Mouse (Mus musculus) heart, adult 18-20 months (tissue): ENCODE measurements at regions not wholly inside any gene's neighbourhood (a gene's known extent, or its start where the extent isn't known, plus 50 kb on each side); places are given as distances from the start of the nearest gene placed in this dataset.

Experiments
- DNase-seq, 2 experiments: peaks; one replicate each; pipeline ENCODE4 v3.0.0; 2021 to 2022; ENCODE audit warnings: mixed read lengths in 1 of 2

- DNase-seq, result peak in 1 of 2 experiments; percentile 42
Measured at GRCm38 (mm10) chr3:104586342-104587175, 51.9 kb upstream of the Slc16a1 start.

- no peak for DNase-seq
Measured at GRCm38 (mm10) chr3:104585303-104585702, 53.2 kb upstream of the Slc16a1 start.

GRCm38 (mm10) chr3:104583236-104583635 lies 55.2 kb upstream of the Slc16a1 start:
- DNase-seq, result no peak

GRCm38 (mm10) chr3:104582521-104582920 lies 55.9 kb upstream of the Slc16a1 start:
- DNase-seq, result no peak

GRCm38 (mm10) chr3:104579186-104579585 lies 59.3 kb upstream of the Slc16a1 start:
- no peak for DNase-seq

GRCm38 (mm10) chr3:104578374-104578773 lies 60.1 kb upstream of the Slc16a1 start:
- no peak for DNase-seq

GRCm38 (mm10) chr3:104577228-104577927 lies 61.1 kb upstream of the Slc16a1 start:
- DNase-seq, result no peak

- DNase-seq, result no peak
Measured at GRCm38 (mm10) chr3:104573277-104573940, 61.7 kb upstream of the Lrig2 start.

- DNase-seq, result no peak
Measured at GRCm38 (mm10) chr3:104571935-104572631, 60.4 kb upstream of the Lrig2 start.

GRCm38 (mm10) chr3:104565423-104566230 lies 53.9 kb upstream of the Lrig2 start:
- peak; percentile 27 to 43 for DNase-seq

- no peak for DNase-seq
Measured at GRCm38 (mm10) chr3:104564857-104565256, 53.1 kb upstream of the Lrig2 start.

GRCm38 (mm10) chr3:104561567-104561966 lies 49.8 kb upstream of the Lrig2 start:
- DNase-seq, result no peak
